Mouse (Mus musculus) adipocyte (in vitro differentiated cells): ENCODE results near the gene Lrcol1.

ENCODE experiments used
- DNase-seq: peaks from one replicate; pipeline ENCODE4 v3.0.0-alpha.2; 2016; ENCODE audit warnings: low spot score

The Lrcol1 gene

GRCm38 (mm10) chr5:110344524-110344923 is at the start of gene Lrcol1:
Lrcol1 (plus strand) TSS chr5:110344730.
- DNase-seq = no peak

- DNase-seq = no peak
Observed at GRCm38 (mm10) chr5:110296637-110297036, 47.9 kb upstream of the Lrcol1 start.

DNA sequence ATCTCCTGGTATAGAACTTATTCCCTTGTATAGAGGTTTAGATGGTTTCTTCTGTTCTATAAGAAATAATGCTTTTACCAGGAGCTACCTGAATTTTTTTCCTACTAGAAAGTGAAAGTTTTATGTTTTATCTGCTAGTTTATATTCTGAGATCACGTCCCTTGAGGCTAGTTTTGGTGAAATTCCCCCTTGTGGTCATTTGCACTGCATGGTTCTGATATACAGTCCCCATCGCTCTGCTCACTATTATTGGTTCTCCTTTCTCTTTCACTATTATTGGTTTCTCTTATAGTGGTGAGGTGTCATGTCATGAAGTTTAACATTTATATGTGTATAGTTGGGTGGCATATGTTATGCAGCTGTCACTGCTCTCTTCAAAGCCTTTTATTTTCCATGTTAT is 43.9 kb upstream of the Lrcol1 start:
- no peak for DNase-seq

DNA sequence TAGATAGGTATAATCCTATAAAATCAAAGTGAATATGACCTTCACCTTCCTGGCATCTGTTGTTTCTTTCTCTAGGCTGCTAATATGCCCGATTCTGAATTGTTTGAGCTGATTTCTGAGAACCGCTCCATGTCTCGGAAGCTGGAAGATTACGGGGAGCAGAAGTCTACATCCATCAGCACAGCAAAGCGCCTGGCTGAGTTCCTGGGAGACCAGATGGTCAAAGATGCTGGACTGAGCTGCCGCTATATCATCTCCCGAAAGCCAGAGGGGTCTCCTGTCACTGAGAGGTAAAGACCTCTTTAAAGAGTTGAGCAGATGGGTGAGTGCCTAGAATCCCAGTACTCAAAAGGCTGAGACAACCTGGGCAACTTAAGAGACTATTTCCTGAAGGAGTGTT is 35.7 kb upstream of the Lrcol1 start:
- no peak for DNase-seq

DNA sequence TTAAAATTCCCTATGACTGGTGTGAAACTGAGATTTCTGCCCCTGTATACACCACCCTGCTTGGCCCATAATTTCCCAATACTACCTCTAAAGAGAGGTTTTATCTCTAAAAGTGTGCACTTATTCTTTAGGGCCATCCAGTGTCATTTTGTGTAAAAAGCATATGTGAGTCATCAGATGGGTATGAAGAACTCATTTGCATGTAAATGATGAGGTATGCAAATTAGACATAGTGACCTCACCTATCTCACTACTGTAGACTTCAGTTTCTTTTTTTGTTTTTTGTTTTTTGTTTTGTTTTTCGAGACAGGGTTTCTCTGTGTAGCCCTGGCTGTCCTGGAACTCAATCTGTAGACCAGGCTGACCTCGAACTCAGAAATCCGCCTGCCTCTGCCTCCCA is 31.4 kb upstream of the Lrcol1 start:
- DNase-seq = no peak

GRCm38 (mm10) chr5:110330508-110330907 is 14.0 kb upstream of the Lrcol1 start:
- DNase-seq = no peak

DNA sequence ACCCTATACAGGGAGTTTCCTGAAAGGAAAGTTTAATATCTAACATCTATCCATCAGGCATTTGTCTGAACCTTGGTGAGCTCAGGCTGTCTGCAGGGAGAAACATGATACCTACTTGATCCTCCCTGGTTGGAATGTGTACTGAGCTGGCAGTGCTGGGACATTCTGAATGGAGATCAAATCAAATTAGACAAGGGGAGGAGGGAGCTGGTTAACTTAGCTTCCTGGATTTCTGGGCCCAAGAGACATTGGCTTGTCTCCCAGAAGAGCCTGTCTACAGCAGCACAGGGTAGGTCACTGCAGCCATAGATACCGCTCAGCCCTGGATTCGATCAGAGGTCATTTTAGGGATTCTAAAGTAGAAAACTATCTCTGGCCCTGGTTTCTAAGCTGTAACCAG is 5.7 kb upstream of the Lrcol1 start:
- peak; percentile 77 for DNase-seq

GRCm38 (mm10) chr5:110342648-110343284 is 1.8 kb upstream of the Lrcol1 start, which contains the start of gene P2rx2:
P2rx2 (minus strand) TSS chr5:110343212.
- DNase-seq = no peak

- no peak for DNase-seq
Observed at GRCm38 (mm10) chr5:110345553-110345952, 1.0 kb downstream of the Lrcol1 start.

- no peak for DNase-seq
Observed at GRCm38 (mm10) chr5:110347006-110347405, 2.5 kb downstream of the Lrcol1 start.

DNA sequence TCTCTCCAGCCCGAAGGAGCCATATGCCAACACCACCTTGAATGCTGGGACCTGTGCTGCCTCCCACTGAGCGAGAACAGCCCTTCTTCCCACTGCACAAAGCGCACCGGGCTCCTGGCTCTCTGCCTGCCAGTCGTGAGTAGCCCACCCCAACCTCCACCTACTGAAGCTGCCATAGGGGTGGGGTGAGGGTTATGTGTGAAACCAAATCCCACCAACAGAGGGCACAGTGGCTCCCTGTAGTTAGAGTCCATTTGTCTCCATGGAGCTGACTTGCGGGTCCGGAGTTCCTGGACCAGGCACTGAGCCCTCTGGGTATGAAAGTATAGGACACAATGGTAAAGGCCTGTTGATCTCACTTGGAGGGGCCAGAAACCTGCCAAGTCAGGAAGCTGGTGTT is 10.2 kb downstream of the Lrcol1 start:
- peak; percentile 40 for DNase-seq

GRCm38 (mm10) chr5:110357531-110358179 is 13.1 kb downstream of the Lrcol1 start:
- peak; percentile 88 for DNase-seq

DNA sequence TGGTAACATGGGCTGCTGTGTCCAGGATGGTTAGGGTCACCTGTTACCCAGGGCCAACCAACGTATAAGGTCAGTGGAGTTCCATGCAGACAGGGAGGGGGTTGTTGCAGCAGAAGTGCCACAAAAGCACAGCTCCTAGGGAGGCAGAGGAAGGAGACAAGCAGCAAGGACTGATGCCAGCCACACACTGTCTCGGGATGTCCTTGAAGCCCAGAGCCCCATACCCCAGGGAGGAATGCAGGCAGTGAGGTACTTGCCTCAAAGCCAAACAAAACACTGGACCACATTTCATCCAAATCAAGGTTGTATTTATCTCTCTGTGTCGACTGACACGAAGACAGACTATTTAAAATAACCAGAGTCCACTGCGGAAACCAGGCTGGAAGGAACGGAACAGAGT is 16.9 kb downstream of the Lrcol1 start:
- DNase-seq = no peak

DNA sequence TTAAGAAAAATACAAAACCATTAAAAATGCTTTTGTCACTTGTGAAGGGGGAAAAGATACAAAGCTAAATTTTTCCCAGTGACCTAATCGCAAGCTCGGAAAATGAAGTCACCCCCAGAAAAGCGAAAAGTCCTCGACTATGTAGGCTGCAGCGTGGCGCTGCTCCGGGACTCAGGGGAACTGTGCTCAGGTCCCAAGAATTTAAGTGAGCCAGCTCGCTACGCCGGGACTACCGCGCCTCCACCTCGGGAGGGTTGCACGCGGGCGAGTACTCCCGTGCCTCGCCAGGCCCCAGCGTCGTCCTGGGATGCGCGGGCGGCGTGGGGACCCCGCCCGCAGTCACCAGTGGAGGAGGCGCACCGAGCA is 18.3 kb downstream of the Lrcol1 start:
- DNase-seq = no peak

- no peak for DNase-seq
Observed at GRCm38 (mm10) chr5:110363179-110363821, 18.8 kb downstream of the Lrcol1 start.

DNA sequence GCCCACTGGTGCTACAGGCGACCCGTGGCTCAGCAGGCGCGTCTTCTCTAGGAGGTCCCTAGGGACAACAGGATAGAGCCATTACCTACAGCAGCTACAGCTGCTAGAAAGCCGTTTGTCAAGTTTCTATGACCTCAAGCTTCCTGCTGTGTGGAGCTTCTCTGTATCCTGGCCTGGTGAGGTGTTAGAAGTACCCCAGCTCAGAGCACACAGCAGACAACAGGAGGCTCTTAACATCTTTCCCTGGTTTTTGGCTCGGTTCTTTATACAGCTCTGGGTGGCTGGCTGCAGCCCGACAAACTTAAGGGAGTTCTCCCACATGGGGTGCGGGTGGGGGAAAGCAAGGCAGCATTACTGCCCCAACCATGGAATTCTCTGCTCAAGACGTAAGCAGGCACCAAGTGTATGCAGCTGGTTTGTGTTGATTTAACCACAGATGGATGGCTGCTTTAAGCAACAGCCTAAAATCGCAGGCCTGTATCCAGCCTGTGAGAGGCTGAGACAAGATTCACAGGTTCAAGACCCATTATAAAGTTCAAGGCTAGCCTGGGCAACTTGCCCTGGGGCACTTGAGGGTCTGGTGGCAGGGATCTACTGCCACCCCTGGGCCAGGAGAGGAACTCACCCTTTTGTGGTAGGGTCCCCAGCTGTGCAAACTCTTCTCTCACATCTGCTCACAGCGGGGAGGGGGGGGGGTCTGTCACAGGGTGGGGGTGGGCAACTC is 19.5 kb downstream of the Lrcol1 start:
- DNase-seq = no peak

GRCm38 (mm10) chr5:110376802-110377433 is 32.4 kb downstream of the Lrcol1 start:
- peak; percentile 32 for DNase-seq

GRCm38 (mm10) chr5:110378181-110378583 is 33.7 kb downstream of the Lrcol1 start:
- DNase-seq = no peak

GRCm38 (mm10) chr5:110379086-110379485 is 34.6 kb downstream of the Lrcol1 start:
- DNase-seq = no peak

- no peak for DNase-seq
Observed at GRCm38 (mm10) chr5:110379823-110380222, 35.3 kb downstream of the Lrcol1 start.

DNA sequence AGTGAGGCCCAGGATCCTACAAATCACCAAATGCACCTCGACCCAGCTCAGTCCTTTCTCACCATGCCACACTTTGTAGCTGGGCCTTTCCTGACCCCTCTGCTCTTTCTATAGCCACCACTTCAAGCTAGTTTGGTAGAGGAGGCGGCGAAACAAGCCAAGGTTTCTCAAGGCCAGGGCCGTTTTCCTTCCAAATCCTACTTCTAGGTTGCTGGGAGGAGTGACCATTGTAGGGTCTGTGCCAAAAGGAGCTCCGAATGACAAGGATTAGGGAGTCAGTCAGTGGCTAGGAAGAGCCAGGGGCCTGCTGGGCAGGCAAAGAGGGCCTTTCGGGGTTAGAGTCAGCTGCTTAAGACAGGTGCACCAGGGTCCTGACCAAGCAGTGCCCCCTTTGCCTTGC is 40.0 kb downstream of the Lrcol1 start:
- DNase-seq = peak; percentile 78

- DNase-seq = no peak
Observed at GRCm38 (mm10) chr5:110385263-110385662, 40.7 kb downstream of the Lrcol1 start.
